Mouse (Mus musculus) c-Kit-negative CD71-positive TER-119-positive erythroid progenitor cells, embryonic 14.5 days (primary cell): ENCODE measurements around the gene Insrr.
"Not testable (repeated sequence)": the region's sequence is repeated elsewhere in the genome, so short reads cannot be mapped to it uniquely, and the experiment has no call there.

ENCODE experiments used
- DNase-seq: peaks from one replicate; pipeline ENCODE4 v3.0.0-alpha.2; 2013; ENCODE audit warnings: low read depth, low spot score

The Insrr gene

GRCm38 (mm10) chr3:87832109-87832859 lies 35.5 kb downstream of the Insrr start:
- no peak for DNase-seq

DNA sequence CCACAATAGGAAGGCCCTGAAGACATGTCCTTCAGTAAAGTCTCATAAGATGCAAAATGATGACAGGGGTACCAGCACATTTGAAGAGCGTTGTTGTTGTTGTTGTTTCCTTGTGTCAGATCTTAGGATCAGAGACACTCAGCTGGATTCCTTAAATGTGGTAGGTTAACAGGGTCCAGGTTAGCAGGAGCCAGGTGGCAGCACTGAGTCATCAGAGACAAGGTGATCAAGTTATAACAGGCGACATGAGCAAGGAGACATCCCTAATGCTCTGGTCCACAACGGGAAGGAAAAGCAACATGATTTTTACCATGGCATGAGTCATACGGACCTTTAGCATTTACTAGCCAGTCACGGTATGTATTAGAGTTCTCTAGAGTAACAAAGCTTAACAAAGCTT lies 36.7 kb downstream of the Insrr start:
- no peak for DNase-seq

- DNase-seq: peak; percentile 53
Measured at GRCm38 (mm10) chr3:87838622-87839021, 41.9 kb downstream of the Insrr start.

DNA sequence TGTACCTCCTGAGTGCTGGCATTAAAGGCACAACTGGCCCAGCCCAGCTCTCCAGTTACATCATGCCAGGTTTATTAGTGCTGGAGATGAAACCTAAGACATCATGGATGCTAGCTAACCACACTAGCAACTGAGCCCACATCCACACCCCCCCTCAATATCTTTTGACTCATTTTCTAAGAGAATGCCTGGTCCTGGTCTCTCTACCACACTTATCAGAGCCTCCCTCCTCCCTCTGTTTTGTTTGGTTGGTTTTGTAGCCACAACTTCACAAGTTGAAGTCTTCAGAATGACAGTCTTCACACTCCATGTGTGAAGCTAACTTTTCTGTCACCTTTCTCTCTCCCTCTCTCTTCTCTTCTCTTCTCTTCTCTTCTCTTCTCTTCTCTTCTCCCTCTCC lies 44.1 kb downstream of the Insrr start:
- DNase-seq: no peak

- DNase-seq: no peak
Measured at GRCm38 (mm10) chr3:87844981-87845380, 48.2 kb downstream of the Insrr start.

DNA sequence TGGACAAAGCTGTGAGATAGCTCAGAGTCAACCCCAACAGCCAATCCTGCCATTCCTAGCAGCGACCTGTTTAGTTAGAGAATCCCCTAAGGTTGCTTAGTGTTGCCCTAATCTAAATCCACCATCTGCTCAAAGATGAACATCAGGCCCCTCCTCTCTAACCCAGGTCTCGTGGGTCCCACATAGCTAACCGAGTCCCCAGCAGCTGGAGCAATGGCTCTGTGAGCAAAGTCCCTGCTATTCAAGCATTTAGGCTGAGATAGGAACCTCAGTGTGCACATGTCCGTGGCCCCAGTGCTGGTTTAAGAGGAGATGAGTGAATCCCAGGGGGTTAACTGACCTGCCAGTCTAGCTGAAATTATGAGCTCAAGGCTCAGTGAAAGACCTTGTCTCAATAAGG lies 49.4 kb downstream of the Insrr start:
- no peak for DNase-seq

GRCm38 (mm10) chr3:87846650-87847110 lies 49.9 kb downstream of the Insrr start, which contains the start of gene Sh2d2a:
Gene Sh2d2a, plus strand, starts transcription at chr3:87846755.
- no peak for DNase-seq

DNA sequence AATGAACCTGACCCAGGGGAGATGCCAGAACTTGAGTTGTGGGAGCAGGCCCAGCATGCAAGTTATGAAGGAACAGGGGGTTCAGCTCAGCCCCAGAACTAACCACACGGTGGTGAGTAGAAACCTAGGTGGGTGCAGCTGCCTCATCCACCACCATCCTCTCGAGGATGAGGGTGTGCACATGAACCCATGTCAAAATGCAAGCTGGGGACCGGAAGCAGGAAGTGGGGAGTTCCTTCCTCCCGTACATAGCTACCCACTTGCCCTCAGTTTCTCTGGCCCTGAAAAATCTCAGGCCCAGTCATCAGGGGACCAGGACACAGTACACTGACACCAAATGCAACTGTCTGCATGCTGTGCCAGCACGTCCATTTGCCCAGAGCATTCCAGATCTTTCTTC lies 50.9 kb downstream of the Insrr start:
- DNase-seq: no peak

DNA sequence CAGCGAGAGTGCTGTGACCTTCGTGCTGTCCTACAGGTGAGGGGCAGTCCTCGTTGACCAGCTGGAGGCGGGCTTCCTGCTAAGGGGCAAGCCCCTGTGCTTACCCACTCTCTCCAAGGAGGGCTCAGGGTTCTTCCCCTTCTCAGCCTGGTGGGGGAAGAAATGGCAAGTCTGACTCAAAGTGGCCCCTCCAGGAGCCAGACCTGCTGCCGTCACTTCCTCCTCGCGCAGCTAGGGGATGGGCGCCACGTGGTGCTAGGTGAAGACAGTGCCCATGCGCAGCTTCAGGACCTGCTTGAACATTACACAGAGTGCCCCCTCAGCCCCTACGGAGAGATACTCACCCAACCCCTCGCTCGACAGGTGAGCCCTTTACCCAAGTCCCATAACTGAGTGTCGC lies 52.4 kb downstream of the Insrr start:
- DNase-seq: no peak

DNA sequence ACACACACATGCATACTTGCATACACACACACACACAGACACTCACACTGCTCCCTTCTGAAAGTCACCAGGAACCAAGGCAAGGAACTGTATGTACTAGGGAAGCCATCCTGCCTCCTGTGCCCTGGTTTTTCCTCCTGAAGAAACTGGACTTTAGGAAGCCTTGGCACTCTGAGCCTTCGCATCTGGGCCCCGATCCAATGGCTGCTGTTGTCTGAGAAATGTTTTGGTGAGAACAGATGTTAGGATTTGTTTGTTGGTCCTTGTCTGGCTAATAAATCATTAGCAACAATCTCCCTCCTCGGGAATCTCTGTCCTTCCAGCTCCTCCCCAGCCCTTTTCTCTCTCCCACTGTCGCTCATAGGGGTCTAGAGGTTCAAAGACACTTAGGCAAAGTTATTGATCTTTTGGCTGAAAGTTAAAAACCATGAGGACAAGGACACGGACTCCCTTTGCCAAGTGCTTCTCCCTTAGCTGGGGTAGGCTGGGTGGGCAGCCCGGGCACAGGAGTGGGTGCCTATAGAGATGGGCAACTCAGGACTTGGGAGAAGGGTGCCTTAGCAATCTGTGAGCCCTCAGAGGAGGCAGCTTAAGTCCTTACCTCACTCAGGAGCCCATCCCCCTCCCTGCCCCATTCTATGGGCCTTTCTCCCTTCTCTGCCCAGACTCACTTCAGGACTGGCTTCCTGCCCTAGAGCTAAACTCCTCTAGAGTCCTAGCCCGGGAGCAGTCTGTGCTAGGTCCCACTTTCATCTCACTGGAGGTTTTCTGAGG lies 58.2 kb downstream of the Insrr start:
- DNase-seq: no peak

- DNase-seq: no peak
Measured at GRCm38 (mm10) chr3:87855936-87856335, 59.2 kb downstream of the Insrr start.

- DNase-seq: no peak
Measured at GRCm38 (mm10) chr3:87857666-87858065, 60.9 kb downstream of the Insrr start.

DNA sequence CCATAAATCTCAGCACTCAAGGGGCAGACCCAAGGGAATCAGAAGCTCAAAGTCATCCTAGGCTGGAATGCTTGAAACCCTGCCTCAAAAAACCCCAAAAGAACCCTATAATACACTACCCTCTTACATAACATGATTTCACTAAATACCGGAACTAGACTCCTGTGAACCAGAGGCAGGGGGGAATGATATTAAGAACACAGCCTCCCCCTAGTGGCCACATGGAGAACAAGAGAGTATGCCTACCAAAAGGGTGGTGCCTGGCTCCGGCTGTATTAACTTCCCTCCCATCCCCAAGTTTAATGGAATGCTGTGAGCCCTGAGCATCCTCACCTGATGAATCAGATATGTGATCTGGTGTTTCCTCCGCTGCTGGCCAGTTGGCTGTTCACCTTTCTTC lies 63.1 kb downstream of the Insrr start:
- peak; percentile 35 for DNase-seq

DNA sequence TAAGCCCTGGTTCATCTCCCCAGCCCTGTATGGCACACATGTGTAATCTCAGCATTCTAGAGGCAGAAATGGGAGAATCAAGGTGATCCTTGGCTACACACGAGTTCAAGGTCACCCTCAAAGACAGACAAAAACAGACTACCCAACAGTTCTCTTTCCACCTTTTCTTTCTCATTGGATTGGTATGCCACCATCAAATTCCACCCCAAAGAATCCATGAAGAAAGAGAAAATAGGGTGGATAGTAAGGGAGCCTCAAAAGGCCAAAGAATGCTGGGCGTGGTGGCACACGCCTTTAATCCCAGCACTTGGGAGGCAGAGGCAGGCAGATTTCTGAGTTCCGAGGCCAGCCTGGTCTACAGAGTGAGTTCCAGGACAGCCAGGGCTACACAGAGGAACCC lies 67.4 kb downstream of the Insrr start:
- DNase-seq: not testable (repeated sequence)
